Mouse (Mus musculus) neural tube, embryonic 13.5 days (tissue): ENCODE results near the gene Zfp143. TPM values are rescaled to one million over a fixed set of nuclear protein-coding genes. Genes with fewer than 3 reads are reported as not detected.
"Not testable (repeated sequence)": the region's sequence is repeated elsewhere in the genome, so short reads cannot be mapped to it uniquely, and the experiment has no call there.

ENCODE experiments used
- ATAC-seq: fragments of 200-750 bp; cut with Nextera tagmentation; 2 replicates; pipeline ENCODE4 v1.8.0; 2017; ENCODE audit warnings: low read depth, mild to moderate bottlenecking, moderate TSS enrichment, moderate library complexity
- H3K27ac ChIP-seq: fragments of 300-500 bp; sonication (generic); replicated peaks from 2 replicates; pipeline ENCODE4 v1.5.1; 2015; ENCODE audit warnings: moderate library complexity, mild to moderate bottlenecking, inconsistent platforms
- H3K27me3 ChIP-seq: fragments of 300-500 bp; sonication (generic); 2 replicates; pipeline ENCODE4 v1.6.1; 2015; ENCODE audit warnings: mild to moderate bottlenecking, inconsistent platforms
- H3K36me3 ChIP-seq: fragments of 300-500 bp; sonication (generic); 2 replicates; pipeline ENCODE4 v1.6.1; 2015; ENCODE audit warnings: mild to moderate bottlenecking, inconsistent platforms
- H3K4me1 ChIP-seq: fragments of 300-500 bp; sonication (generic); replicated peaks from 2 replicates; pipeline ENCODE4 v1.6.1; 2015; ENCODE audit warnings: inconsistent platforms
- H3K4me2 ChIP-seq: fragments of 300-500 bp; sonication (generic); 2 replicates; pipeline ENCODE4 v1.6.1; 2015; ENCODE audit warnings: inconsistent platforms, mild to moderate bottlenecking, moderate library complexity
- H3K4me3 ChIP-seq: fragments of 300-500 bp; sonication (generic); 2 replicates; pipeline ENCODE4 v1.5.1; 2015; ENCODE audit warnings: mild to moderate bottlenecking, inconsistent platforms
- H3K9ac ChIP-seq: fragments of 300-500 bp; sonication (generic); 2 replicates; pipeline ENCODE4 v1.6.1; 2015; ENCODE audit warnings: moderate library complexity, mild to moderate bottlenecking, inconsistent platforms
- H3K9me3 ChIP-seq: fragments of 300-500 bp; sonication (generic); 2 replicates; pipeline ENCODE4 v1.6.1; 2016; ENCODE audit warnings: inconsistent platforms
- WGBS: fragments of 180-500 bp; shearing (Covaris S2); methylation state at CpG from one replicate; pipeline ENCODE4 v1.1.7; 2015; 5-methylcytosine and 5-hydroxymethylcytosine counted together
- polyA plus RNA-seq: library from polyadenylated mRNA; unstranded; fragments of >200 nt; fragmentation: Nextera tagmentation; extraction: Ambion mirVana; gene quantifications from 2 replicates; pipeline ENCODE4 v1.2.1, GENCODE M21; 2015

Zfp143 gene
- polyA plus RNA-seq, 1 experiment from 2014 or later, result 19.3 TPM

DNA sequence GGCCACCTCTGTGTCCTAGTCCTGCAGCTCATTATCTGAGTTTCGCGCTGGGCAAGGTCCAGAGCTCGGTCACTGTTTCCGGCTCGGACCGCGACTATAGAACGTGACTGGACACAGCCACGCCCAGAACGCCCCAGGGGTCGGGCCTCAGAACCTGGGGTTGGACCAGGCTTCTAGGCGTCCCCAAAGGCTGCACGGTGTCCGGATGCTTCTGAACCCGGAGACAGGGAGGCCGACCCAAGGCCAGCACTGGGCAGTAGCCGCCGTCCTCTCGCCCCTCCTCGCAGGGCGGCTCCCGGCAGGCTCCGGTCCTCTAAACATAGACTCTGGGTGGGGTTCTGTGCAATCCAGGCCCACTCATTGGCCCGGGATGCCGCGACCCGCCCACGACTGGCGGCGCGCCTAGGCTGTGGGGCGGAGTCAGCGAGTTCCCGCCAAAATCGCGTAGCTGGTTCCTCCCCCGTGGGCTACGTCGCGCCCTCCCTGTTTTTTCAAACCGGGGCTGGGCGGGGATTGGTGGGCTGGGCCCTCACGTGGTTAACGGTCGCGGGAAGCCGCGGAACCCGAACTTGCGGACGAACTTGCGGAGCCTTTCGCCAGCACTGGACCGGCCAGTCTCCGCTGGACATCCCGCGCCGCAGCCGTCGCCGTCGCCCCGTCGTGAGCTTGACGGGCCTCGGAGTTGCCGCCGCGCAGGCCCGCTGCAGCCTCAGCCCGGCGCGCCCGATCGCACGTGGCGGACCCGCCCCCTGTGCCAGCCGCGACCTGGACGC is 60.7 kb downstream of the Zfp143 start, which contains the start of gene Wee1:
Gene Wee1 (plus strand): TSS at position 531 of the 773 bp plus-strand sequence.
- Histone ChIP-seq H3K9ac (peak within 1 kb of the TSS; percentile 72), H3K4me2 (peak within 1 kb of the TSS; percentile 70), H3K27ac (peak within 1 kb of the TSS; percentile 78), H3K27me3 (no peaks in the 10 kb centered on the region), H3K9me3 (no peaks in the 10 kb centered on the region), H3K4me1 (peaks cover 17% of the 10 kb centered on the region), H3K36me3 (no peaks in the 10 kb centered on the region), H3K4me3 (peak within 1 kb of the TSS; percentile 76)
- ATAC-seq, result peak; percentile 97
- under 1% methylated on average over 81 of the region's 81 CpGs for WGBS

DNA sequence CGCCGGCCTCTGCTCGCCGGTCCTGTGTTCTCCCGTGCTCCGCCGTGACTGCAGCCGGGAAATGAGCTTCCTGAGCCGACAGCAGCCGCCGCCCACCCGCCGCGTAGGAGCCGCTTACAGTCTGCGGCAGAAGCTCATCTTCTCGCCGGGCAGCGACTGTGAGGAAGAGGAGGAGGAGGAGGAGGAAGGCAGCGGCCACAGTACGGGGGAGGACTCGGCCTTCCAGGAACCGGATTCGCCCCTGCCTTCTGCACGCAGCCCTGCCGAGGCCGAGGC is 61.2 kb downstream of the Zfp143 start:
- H3K36me3 ChIP-seq, result no peaks in the 10 kb centered on the region
- H3K27me3 ChIP-seq, result no peaks in the 10 kb centered on the region
- H3K4me3 ChIP-seq, result peak overlapping the region; percentile 76
- WGBS, result under 1% methylated on average over 27 of the region's 27 CpGs
- ATAC-seq, result peak; percentile 67; the same call in 1 of the 2 replicates
- peak overlapping the region; percentile 72 for H3K9ac ChIP-seq
- H3K4me1 ChIP-seq, result peaks cover 17% of the 10 kb centered on the region
- peak overlapping the region; percentile 70 for H3K4me2 ChIP-seq
- peak overlapping the region; percentile 78 for H3K27ac ChIP-seq
- no peaks in the 10 kb centered on the region for H3K9me3 ChIP-seq

GRCm38 (mm10) chr7:110122565-110123422 is 61.8 kb downstream of the Zfp143 start:
- Histone ChIP-seq H3K4me3 (peak overlapping the region; percentile 76), H3K36me3 (no peaks in the 10 kb centered on the region), H3K27ac (peak overlapping the region; percentile 78), H3K9ac (peak overlapping the region; percentile 72), H3K4me2 (peak overlapping the region; percentile 70), H3K27me3 (no peaks in the 10 kb centered on the region), H3K9me3 (no peaks in the 10 kb centered on the region), H3K4me1 (peaks cover 17% of the 10 kb centered on the region)
- under 1% methylated on average over 72 of the region's 74 CpGs for WGBS
- no peak; the same call in none of the 2 replicates for ATAC-seq

GRCm38 (mm10) chr7:110123844-110124555 is 63.0 kb downstream of the Zfp143 start:
- H3K9ac ChIP-seq, result 0 out of 2 replicates have a peak overlapping the region, but pooled peaks have one; percentile 72
- H3K36me3 ChIP-seq, result no peaks in the 10 kb centered on the region
- ATAC-seq, result no peak
- peaks cover 17% of the 10 kb centered on the region for H3K4me1 ChIP-seq
- H3K4me3 ChIP-seq, result peak overlapping the region; percentile 76
- no peaks in the 10 kb centered on the region for H3K27me3 ChIP-seq
- H3K4me2 ChIP-seq, result peak overlapping the region; percentile 70
- WGBS, result 57% methylated on average over 12 of the region's 12 CpGs
- H3K9me3 ChIP-seq, result no peaks in the 10 kb centered on the region
- H3K27ac ChIP-seq, result no peak overlapping the region

- H3K27me3 ChIP-seq, result no peaks in the 10 kb centered on the region
- no peak overlapping the region for H3K9ac ChIP-seq
- no peak overlapping the region for H3K4me3 ChIP-seq
- no peak overlapping the region for H3K27ac ChIP-seq
- WGBS, result 78% methylated on average over 2 of the region's 2 CpGs
- no peaks in the 10 kb centered on the region for H3K9me3 ChIP-seq
- no peaks in the 10 kb centered on the region for H3K36me3 ChIP-seq
- no peak overlapping the region for H3K4me2 ChIP-seq
- no peak for ATAC-seq
- peaks cover 8% of the 10 kb centered on the region for H3K4me1 ChIP-seq
Measured at GRCm38 (mm10) chr7:110128566-110128965, 67.5 kb downstream of the Zfp143 start.

DNA sequence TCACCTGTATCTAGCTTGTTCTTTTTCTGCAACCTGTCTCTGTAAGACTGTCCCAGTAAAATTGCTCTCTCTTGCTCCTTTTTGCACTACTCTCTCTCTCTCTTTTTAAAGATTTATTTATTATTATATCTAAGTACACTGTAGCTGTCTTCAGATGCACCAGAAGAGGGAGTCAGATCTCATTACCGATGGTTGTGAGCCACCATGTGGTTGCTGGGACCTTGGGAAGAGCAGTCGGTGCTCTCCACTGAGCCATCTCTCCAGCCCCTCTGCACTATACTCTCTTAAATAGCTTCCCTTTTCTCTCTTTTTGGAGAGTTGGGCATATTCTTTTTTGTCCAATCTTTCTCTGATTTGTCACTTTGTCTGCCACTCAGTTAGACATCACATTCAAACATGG is 71.3 kb downstream of the Zfp143 start:
- not testable (repeated sequence) for H3K4me2 ChIP-seq, ATAC-seq, H3K9ac ChIP-seq, H3K4me1 ChIP-seq, H3K9me3 ChIP-seq, H3K27ac ChIP-seq, H3K27me3 ChIP-seq, H3K4me3 ChIP-seq
- WGBS, result 90% methylated on average over 2 of the region's 2 CpGs
- H3K36me3 ChIP-seq, result peaks cover 17% of the 10 kb centered on the region

- Histone ChIP-seq H3K4me1 (no peaks in the 10 kb centered on the region), H3K9ac (no peak overlapping the region), H3K36me3 (peaks cover 28% of the 10 kb centered on the region)
Measured at GRCm38 (mm10) chr7:110133988-110134387, 73.0 kb downstream of the Zfp143 start.

GRCm38 (mm10) chr7:110138538-110138937 is 77.5 kb downstream of the Zfp143 start:
- ATAC-seq, result no peak
- H3K4me1 ChIP-seq, result no peaks in the 10 kb centered on the region
- H3K9me3 ChIP-seq, result no peaks in the 10 kb centered on the region
- no peak overlapping the region for H3K4me2 ChIP-seq
- peaks cover 62% of the 10 kb centered on the region for H3K36me3 ChIP-seq
- H3K27ac ChIP-seq, result no peak overlapping the region
- WGBS, result 91% methylated on average over 2 of the region's 2 CpGs
- H3K9ac ChIP-seq, result no peak overlapping the region
- H3K4me3 ChIP-seq, result no peak overlapping the region
- no peaks in the 10 kb centered on the region for H3K27me3 ChIP-seq

More at GRCm38 (mm10) chr7:110133988-110134387, 73.0 kb downstream of the Zfp143 start:
- Histone ChIP-seq H3K27me3 (no peaks in the 10 kb centered on the region), H3K27ac (no peak overlapping the region), H3K4me2 (no peak overlapping the region), H3K9me3 (no peaks in the 10 kb centered on the region), H3K4me3 (no peak overlapping the region)
- 98% methylated on average over 5 of the region's 5 CpGs for WGBS
- ATAC-seq, result no peak

DNA sequence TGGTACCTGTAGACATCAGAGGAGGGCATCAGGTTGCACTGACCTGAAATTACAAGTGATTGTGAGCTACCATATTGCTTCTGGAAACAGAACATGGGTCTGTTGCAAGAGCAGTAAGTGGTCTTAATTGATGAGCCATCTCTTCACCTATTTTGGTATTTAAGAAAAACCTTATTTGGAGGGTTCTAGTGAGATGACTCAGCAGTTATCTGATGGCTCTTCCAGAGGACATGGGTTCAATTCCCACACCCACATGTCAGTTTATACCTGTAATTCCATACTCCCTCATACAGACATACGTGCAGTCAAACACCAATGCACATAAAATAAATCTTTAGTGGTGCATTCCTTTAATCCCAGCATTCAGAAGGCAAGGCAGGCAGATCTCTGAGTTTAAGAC is 82.8 kb downstream of the Zfp143 start:
- H3K9me3 ChIP-seq, result no peaks in the 10 kb centered on the region
- no peak overlapping the region for H3K27ac ChIP-seq
- H3K4me1 ChIP-seq, result no peaks in the 10 kb centered on the region
- no peak overlapping the region for H3K4me3 ChIP-seq
- H3K4me2 ChIP-seq, result no peak overlapping the region
- 90% methylated on average over 1 of the region's 1 CpGs for WGBS
- ATAC-seq, result no peak
- no peak overlapping the region for H3K9ac ChIP-seq
- H3K36me3 ChIP-seq, result peaks cover 34% of the 10 kb centered on the region
- H3K27me3 ChIP-seq, result no peaks in the 10 kb centered on the region
